Mouse (Mus musculus): ENCODE results near the gene Tenm3. TPM values are rescaled to one million over a fixed set of nuclear protein-coding genes. Genes with fewer than 3 reads are reported as not detected.

Tenm3 gene
- polyA plus RNA-seq, 1 experiment, result 18.2 TPM

DNA sequence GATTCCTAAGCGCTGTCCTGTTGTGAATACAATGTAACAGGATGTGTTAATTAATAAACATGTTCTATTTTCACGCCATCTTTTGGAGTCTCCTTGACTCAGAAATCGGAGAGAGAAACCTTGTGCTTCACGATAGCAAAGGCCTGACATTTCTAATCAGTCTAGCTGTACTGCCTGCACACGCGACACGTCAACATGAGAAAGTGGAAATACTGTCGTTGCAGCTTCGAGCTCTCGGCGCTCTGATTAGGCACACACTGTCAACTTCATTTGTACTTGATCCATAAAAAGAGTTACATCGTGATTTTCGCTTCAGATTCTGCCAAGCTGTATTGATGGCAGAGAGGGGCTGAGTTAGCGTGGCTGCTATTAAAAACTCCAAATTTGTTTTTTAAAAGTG lies 247.4 kb downstream of the Tenm3 start:
- Histone ChIP-seq H3ac (ENCODE audit: control insufficient read depth, insufficient read length, low read depth) (no peak overlapping the region), H3K79me2 (ENCODE audit: control insufficient read depth, insufficient read depth) (no peaks in the 10 kb centered on the region), H3K27me3 (ENCODE audit: control insufficient read depth, insufficient read depth, insufficient read length) (no peaks in the 10 kb centered on the region), H3K36me3 (ENCODE audit: control insufficient read depth, insufficient read depth) (no peaks in the 10 kb centered on the region), H3K79me3 (ENCODE audit: low read depth) (no peaks in the 10 kb centered on the region), H3K4me3 (ENCODE audit: insufficient read depth, poor library complexity, severe bottlenecking) (no peak overlapping the region)
- TF ChIP-seq CEBPB (IDR thresholded peaks at IDR 0.05; ENCODE audit: low read depth) (no peak), MYOD1 (IDR thresholded peaks at IDR 0.05; ENCODE audit: control insufficient read depth, insufficient read length, low read depth) (no peak), FOSL1 (IDR thresholded peaks at IDR 0.05; ENCODE audit: insufficient read depth, low read length, poor library complexity, severe bottlenecking) (no peak), MAX (IDR thresholded peaks at IDR 0.05) (no peak), CTCF (IDR thresholded peaks at IDR 0.05; ENCODE audit: control insufficient read depth, insufficient read depth, insufficient read length) (no peak), MYOG (IDR thresholded peaks at IDR 0.05; ENCODE audit: control insufficient read depth, extremely low read depth, insufficient read length) (no peak), USF1 (IDR thresholded peaks at IDR 0.05; ENCODE audit: low read depth) (no peak)

DNA sequence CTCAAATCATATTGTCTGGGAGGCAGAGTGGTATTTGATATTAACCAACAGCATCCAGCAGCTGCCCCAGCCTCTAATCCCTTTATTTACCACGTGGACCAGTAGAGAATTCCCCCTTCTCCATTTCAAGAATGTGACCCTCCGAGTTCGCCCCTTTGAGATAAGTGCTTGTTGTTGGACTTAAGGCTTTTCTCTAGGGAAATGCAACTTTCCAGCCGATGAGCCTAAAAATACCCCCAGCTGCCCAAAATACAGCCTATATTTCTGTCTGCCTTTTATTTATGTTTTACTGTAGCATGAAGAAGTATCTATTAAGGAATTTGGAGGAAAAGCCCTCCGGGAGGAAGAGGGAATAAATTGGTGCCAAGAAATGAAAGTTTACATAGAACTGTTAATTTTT lies 251.9 kb downstream of the Tenm3 start:
- no peaks in the 10 kb centered on the region for H3K36me3 ChIP-seq (ENCODE audit: control insufficient read depth, insufficient read depth)
- H3K27me3 ChIP-seq (ENCODE audit: control insufficient read depth, insufficient read depth, insufficient read length), result no peaks in the 10 kb centered on the region
- H3ac ChIP-seq (ENCODE audit: control insufficient read depth, insufficient read length, low read depth), result no peak overlapping the region
- TF ChIP-seq MYOG (IDR thresholded peaks at IDR 0.05; ENCODE audit: control insufficient read depth, extremely low read depth, insufficient read length) (no peak), USF1 (IDR thresholded peaks at IDR 0.05; ENCODE audit: low read depth) (peak; percentile 16), FOSL1 (IDR thresholded peaks at IDR 0.05; ENCODE audit: insufficient read depth, low read length, poor library complexity, severe bottlenecking) (no peak)
- no peak overlapping the region for H3K4me3 ChIP-seq (ENCODE audit: insufficient read depth, poor library complexity, severe bottlenecking)
- no peaks in the 10 kb centered on the region for H3K79me3 ChIP-seq (ENCODE audit: low read depth)
- H3K79me2 ChIP-seq (ENCODE audit: control insufficient read depth, insufficient read depth), result no peaks in the 10 kb centered on the region

DNA sequence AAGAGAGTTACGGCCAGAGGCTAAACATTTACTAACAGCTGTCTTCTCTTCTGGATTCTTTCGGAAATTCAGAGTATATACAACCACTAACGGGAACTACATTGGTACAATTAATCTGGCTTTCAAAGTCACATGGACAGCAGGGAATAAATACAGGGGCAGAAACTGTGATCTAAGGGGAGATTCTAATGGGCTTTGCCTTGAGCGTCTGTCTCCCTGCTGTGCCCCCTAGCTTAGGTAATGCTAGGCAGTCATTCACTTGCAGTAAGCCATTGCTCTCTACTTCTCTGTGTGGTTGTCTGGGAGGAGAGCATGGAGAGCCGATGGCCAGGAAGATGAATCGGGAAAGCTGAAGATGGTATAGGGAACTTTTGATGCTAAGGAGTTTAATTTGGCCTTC lies 264.0 kb downstream of the Tenm3 start:
- no peaks in the 10 kb centered on the region for H3K36me3 ChIP-seq (ENCODE audit: control insufficient read depth, insufficient read depth)
- no peak for TF ChIP-seq USF1 (IDR thresholded peaks at IDR 0.05; ENCODE audit: low read depth)
- no peak for TF ChIP-seq MAX (IDR thresholded peaks at IDR 0.05)
- no peak for TF ChIP-seq CTCF (IDR thresholded peaks at IDR 0.05; ENCODE audit: control insufficient read depth, insufficient read depth, insufficient read length)
- TF ChIP-seq MYOG (IDR thresholded peaks at IDR 0.05; ENCODE audit: control insufficient read depth, extremely low read depth, insufficient read length), result no peak
- TF ChIP-seq CEBPB (IDR thresholded peaks at IDR 0.05; ENCODE audit: low read depth), result no peak
- no peak for TF ChIP-seq MYOD1 (IDR thresholded peaks at IDR 0.05; ENCODE audit: control insufficient read depth, insufficient read length, low read depth)
- no peak for TF ChIP-seq FOSL1 (IDR thresholded peaks at IDR 0.05; ENCODE audit: insufficient read depth, low read length, poor library complexity, severe bottlenecking)
- H3K27me3 ChIP-seq (ENCODE audit: control insufficient read depth, insufficient read depth, insufficient read length), result no peaks in the 10 kb centered on the region

DNA sequence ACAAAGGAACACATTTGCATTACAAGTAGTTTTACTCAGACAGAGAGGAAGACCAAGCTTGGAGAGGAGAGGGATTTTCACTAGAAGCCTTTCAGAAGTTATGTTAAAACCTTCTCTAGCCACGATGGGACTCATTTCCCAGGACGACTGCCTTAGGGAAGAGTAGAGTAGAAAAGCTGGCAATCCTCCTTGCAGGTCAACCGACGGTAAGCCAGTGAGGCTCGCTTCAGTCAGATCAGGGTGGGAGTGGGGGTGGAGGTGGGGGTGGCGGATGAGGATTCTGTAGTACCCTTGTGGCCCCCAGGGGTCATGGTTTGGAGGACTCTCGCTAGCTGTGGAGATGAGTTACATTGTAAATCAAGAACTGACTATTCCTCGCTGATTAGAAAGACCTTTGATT lies 264.6 kb downstream of the Tenm3 start:
- H3K36me3 ChIP-seq (ENCODE audit: control insufficient read depth, insufficient read depth), result no peaks in the 10 kb centered on the region
- no peaks in the 10 kb centered on the region for H3K27me3 ChIP-seq (ENCODE audit: control insufficient read depth, insufficient read depth, insufficient read length)
- H3K79me3 ChIP-seq (ENCODE audit: low read depth), result no peaks in the 10 kb centered on the region
- H3K79me2 ChIP-seq (ENCODE audit: control insufficient read depth, insufficient read depth), result no peaks in the 10 kb centered on the region
- TF ChIP-seq MYOG (IDR thresholded peaks at IDR 0.05; ENCODE audit: control insufficient read depth, extremely low read depth, insufficient read length), result no peak
- no peak overlapping the region for H3K4me3 ChIP-seq (ENCODE audit: insufficient read depth, poor library complexity, severe bottlenecking)
- H3ac ChIP-seq (ENCODE audit: control insufficient read depth, insufficient read length, low read depth), result no peak overlapping the region

More for the DNA sequence above, 264.0 kb downstream of the Tenm3 start:
- Histone ChIP-seq H3K4me3 (ENCODE audit: insufficient read depth, poor library complexity, severe bottlenecking) (no peak overlapping the region), H3K79me2 (ENCODE audit: control insufficient read depth, insufficient read depth) (no peaks in the 10 kb centered on the region), H3K79me3 (ENCODE audit: low read depth) (no peaks in the 10 kb centered on the region), H3ac (ENCODE audit: control insufficient read depth, insufficient read length, low read depth) (no peak overlapping the region)

DNA sequence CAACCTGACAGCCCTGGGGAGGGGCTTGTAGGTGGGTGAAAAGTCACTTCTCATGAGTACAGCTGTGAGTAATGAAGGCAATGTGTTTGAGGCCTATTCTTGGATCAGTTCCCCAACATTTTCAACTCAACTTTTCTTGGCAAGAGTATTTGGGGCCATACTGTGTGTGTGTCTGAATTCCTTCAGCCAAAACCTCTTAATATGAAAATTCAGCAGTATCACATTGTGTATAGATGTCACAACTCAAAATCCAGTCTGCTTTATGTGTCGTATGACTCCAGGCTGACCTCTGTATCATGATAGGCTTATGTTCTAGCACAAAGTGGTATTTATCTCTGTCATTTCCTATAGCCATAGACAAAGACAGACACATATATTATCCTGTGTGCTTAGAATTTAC lies 270.8 kb downstream of the Tenm3 start:
- no peaks in the 10 kb centered on the region for H3K79me2 ChIP-seq (ENCODE audit: control insufficient read depth, insufficient read depth)
- H3K27me3 ChIP-seq (ENCODE audit: control insufficient read depth, insufficient read depth, insufficient read length), result no peaks in the 10 kb centered on the region
- no peaks in the 10 kb centered on the region for H3K79me3 ChIP-seq (ENCODE audit: low read depth)
- TF ChIP-seq CEBPB (IDR thresholded peaks at IDR 0.05; ENCODE audit: low read depth), result no peak
- no peak for TF ChIP-seq MYOG (IDR thresholded peaks at IDR 0.05; ENCODE audit: control insufficient read depth, extremely low read depth, insufficient read length)
- TF ChIP-seq MYOD1 (IDR thresholded peaks at IDR 0.05; ENCODE audit: control insufficient read depth, insufficient read length, low read depth), result no peak
- TF ChIP-seq USF1 (IDR thresholded peaks at IDR 0.05; ENCODE audit: low read depth), result no peak
- no peak overlapping the region for H3ac ChIP-seq (ENCODE audit: control insufficient read depth, insufficient read length, low read depth)
- no peaks in the 10 kb centered on the region for H3K36me3 ChIP-seq (ENCODE audit: control insufficient read depth, insufficient read depth)
- no peak overlapping the region for H3K4me3 ChIP-seq (ENCODE audit: insufficient read depth, poor library complexity, severe bottlenecking)

DNA sequence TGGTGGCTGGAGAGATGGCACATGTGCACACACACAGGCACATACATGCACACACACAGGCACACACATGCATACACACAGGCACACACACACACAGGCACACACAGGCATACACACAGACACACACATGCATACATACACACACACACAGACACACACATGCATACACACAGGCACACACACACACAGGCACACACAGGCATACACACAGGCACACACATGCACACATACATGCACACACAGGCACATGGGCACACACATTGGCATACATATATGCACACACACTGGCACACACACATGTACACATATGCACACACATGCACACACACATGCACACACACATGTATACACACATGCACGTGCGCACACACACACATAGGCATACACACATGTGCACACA lies 271.4 kb downstream of the Tenm3 start:
- Histone ChIP-seq H3K4me3 (ENCODE audit: insufficient read depth, poor library complexity, severe bottlenecking) (no peak overlapping the region), H3K79me2 (ENCODE audit: control insufficient read depth, insufficient read depth) (no peaks in the 10 kb centered on the region), H3K36me3 (ENCODE audit: control insufficient read depth, insufficient read depth) (no peaks in the 10 kb centered on the region), H3K27me3 (ENCODE audit: control insufficient read depth, insufficient read depth, insufficient read length) (no peaks in the 10 kb centered on the region), H3ac (ENCODE audit: control insufficient read depth, insufficient read length, low read depth) (no peak overlapping the region), H3K79me3 (ENCODE audit: low read depth) (no peaks in the 10 kb centered on the region)
- TF ChIP-seq CEBPB (IDR thresholded peaks at IDR 0.05; ENCODE audit: low read depth), result no peak
- TF ChIP-seq MYOD1 (IDR thresholded peaks at IDR 0.05; ENCODE audit: control insufficient read depth, insufficient read length, low read depth), result no peak
- TF ChIP-seq CTCF (IDR thresholded peaks at IDR 0.05; ENCODE audit: control insufficient read depth, insufficient read depth, insufficient read length), result no peak
- no peak for TF ChIP-seq USF1 (IDR thresholded peaks at IDR 0.05; ENCODE audit: low read depth)
- TF ChIP-seq FOSL1 (IDR thresholded peaks at IDR 0.05; ENCODE audit: insufficient read depth, low read length, poor library complexity, severe bottlenecking), result no peak
- no peak for TF ChIP-seq MYOG (IDR thresholded peaks at IDR 0.05; ENCODE audit: control insufficient read depth, extremely low read depth, insufficient read length)
- TF ChIP-seq MAX (IDR thresholded peaks at IDR 0.05), result no peak
